Mouse (Mus musculus) retina, embryonic 14.5 days (tissue): Measurements from ENCODE around the gene Id3.
"Not testable (repeated sequence)": the region's sequence is repeated elsewhere in the genome, so short reads cannot be mapped to it uniquely, and the experiment has no call there.

Experiments used
- DNase-seq: peaks from one replicate; pipeline ENCODE4 v3.0.0-alpha.2; 2015; ENCODE audit warnings: low spot score

Id3 gene

DNA sequence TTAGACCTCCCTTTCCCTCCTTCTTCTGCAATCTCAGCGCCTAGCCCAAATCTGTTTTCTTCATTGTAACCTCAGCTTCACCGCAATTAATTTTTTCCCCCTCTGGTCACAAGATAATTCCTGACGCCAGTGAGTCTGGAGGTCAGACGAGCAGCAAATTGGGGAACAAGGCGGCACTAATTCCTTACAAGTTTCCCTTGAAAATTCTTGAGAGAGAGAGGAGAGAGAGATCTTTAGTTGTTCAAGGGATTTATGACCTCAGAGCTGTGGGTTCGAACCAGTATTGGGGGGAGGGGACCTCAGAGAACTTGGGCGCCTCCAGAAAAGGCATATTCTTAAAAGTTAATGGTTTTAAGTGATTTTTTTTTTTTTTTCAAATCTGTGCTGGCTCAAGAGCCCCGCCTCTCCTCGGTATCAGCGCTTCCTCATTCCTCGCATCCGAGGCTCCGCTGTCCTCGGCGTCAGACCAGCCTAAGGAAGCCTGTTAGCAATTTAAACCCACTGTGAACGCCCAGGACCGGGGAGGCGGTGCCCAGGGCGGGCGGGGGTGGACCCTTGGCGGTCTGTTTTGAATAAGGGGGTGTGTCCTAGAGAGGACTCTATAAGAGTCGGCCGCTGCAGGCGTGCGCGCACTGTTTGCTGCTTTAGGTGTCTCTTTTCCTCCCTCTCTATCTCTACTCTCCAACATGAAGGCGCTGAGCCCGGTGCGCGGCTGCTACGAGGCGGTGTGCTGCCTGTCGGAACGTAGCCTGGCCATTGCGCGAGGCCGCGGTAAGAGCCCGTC is at the start of gene Id3:
Gene Id3 (plus strand): TSS at position 305 of the 784 bp plus-strand sequence.
- peak; percentile 96 for DNase-seq

DNA sequence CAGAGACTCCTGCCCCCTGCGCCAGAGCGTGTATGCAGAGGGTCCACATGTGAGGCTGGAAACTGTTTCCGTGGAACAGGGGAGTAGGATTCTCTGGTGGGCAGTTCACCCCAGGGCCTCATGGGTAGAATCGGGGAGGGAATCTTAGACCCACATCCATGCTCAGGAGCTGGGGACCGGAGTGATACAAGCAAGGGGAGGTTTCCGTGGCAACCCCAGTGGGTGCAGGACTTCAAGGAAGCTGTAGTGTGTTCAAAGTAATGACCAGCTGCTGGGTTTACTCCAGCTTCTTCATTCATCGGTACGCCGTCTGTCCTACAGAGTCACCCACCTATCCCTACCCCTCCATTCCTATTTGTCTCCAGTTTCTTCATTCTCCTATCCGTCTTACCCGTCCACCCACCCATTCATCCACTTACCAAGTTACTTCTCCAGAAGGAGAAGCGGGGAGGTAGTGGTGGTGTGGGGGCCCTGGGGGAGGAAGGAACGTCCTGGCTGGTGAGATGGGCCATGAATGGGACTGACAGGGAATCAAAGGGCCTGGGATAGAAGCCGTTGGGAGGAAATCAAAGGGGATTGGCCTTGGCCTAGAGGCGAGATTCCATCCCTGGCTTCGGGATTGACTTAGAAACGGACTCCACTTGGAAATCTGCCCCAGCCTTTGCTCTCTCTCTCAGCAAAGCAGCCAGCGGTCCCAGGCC is 48.6 kb upstream of the Id3 start:
- no peak for DNase-seq

DNA sequence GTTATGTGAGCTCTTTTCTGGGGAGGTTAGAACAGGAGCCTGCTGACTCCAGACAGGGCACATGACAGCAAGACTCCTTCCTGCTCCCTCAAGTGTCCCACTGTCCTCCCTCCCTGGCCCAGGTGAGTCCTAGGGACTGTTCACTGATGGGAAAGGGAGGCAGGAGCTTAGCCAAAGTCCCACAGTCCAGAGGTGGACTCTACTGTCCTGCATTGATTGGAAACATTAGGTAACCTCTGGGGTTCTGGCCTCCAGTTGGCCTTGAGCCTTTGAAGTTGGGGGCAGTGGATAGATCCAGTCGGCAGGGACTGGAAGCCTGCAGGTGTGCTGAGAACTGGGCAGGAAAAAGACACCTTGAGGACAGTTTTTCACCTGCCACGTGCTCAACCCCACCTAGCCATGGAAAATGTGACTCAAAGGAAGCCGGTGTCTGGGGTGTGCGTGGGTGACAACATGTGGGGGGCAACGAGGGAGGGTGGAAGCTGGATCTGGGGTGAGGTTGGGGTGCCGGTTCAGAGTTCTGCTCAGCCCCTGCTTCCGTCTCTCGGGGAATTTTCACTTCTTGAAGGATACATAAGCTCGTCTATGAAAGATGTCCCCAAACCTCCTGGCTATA is 47.7 kb upstream of the Id3 start:
- DNase-seq = no peak

DNA sequence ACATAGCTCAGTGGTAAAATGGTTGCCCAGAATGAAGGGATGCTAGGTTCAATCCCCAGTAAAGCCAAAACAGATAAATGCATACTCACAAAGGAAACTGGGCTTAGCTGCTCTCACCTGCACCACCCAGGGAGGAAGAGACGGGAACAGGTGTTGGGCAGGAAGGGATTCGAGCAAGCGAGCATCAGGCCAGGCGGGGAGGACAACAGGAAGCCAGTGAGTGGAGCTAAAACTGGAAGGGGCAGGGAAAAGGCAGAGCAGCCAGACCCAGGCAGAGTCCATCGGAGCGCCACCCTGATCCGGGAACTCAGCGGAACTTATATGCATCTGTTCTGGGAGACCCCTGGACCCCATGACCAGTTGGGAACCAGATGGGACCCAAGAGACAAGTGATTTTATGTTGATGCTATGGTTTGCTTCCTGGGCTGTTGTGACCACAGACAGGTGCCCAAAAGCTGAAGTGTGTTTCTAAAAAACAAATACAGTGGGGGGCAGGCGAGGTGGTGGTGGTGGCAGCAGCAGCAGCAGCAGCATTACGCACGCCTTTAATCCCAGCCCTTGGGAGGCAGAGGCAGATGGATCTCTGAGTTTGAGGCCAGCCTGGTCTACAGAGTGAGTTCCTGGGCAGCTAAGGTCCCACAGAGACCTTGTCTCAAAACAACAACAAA is 46.7 kb upstream of the Id3 start:
- DNase-seq = no peak

DNA sequence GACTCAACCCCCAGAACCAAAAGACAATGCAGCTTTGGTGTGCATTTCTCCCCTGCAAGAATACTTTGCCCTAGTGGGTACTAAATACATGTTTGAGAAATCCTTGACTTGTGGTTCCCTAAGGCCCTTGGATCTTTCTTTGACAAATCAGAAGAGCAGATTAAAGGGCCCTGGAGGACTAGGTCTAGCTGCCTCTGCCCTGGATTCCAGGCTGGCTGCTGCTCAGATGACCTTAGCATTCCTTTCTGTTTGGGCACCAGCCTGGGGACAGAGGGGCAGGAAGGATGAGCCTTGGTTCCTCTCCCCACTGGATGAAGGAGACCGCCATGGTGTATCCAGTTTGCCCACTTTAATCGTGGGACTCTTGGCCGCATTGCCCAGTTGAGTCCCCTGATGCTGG is 44.9 kb upstream of the Id3 start:
- no peak for DNase-seq

DNA sequence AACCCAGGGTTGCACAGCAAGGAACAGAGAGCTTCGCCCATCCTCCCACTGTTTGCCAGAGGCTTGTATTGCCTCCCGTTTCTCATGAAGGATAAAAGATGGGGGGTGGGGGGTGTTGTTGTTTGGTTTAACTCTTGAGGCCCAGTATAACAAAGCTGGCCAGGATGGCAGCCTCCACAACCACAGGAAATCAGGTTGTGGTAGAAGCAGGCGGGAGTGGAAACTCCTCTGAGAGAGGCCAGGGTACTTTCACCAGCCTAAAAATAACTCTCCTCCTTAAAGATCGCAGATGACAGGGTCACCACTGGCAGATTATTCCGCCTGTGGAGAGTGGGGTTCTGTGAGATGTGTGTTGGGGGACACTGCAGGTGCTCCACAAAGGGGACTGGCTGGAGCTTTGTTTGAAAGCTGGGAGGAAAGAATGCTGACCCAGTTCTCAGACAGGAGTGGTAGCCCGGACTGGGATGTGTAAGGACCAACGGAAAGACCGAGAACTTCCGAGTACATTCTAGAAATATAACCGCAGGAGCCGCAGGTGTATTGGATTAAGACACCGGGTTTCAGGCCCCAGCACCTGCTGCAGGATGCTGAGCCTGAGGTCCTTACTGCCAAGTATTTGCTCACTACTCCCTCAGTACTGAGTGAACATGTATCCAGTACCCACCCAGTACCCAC is 42.8 kb upstream of the Id3 start:
- no peak for DNase-seq

DNA sequence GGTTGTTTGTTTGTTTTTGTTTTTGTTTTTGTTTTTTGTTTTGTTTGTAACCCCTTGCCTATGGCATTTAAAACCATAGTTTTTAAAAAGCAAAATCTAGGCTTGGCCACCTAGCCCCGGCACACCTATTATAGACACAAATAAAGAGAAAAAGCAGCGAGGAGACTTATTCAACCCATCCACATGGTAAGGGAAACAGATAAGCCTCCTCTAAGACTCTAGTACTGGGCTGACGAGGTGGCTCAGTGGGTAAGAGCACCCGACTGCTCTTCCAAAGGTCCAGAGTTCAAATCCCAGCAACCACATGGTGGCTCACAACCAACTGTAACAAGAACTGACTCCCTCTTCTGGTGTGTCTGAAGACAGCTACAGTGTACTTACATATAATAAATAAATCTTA is 41.5 kb upstream of the Id3 start:
- not testable (repeated sequence) for DNase-seq

DNA sequence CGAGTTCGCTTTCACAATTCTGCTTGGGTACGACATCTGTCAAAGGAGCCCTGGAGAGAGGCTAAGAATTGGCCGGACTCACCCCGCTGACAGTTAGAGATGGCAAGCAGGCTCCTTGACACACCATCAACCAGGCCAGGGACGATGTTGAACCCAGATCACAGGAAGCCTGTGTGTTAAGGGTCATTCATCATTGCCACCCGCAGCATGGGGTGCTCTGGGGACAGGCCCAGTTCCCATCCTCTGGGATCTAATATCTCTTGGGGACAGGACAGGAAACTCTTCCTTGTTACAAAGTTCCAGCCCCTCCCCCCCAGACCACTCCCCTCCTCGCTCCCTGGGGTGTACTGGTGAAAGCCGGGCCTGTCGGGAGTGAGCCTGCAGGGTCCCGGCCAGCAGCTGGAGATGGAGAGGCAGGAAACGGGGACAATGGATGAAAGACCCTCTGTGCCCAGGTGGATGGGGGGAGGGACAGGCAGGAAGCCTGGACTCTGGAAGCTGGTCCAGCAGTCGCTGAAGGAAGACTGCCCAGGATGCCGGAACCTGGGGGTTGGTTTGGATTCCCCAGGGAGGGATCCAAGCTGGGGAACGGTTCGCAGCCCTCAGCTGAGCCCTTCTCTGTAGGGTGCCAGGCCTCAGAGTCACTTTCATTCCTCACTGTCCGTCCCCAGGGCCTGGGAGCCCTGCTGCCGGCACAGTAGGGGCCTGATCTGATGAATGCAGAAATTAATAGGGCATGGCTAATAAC is 38.5 kb upstream of the Id3 start:
- DNase-seq = peak; percentile 65

DNA sequence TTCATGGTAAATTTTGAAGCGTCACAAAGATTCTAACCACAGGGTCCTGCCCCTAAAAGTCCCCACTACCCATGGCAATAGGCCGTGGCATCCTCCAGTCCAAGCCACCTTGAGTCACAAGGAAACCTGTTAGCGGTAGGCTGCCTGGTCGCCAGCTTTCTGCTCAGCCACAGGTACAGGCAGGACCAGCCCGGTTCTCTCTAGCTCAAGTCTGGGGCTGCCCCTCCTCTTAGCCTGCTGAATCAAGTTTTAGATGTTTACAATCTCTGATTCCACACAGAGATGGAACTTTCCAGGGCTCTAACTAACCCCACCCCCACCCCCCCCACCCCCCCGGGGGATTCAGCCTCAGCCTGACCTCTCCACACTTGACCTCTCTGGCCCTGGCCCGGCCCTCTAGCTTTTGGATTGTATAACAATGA is 36.4 kb upstream of the Id3 start:
- no peak for DNase-seq

DNA sequence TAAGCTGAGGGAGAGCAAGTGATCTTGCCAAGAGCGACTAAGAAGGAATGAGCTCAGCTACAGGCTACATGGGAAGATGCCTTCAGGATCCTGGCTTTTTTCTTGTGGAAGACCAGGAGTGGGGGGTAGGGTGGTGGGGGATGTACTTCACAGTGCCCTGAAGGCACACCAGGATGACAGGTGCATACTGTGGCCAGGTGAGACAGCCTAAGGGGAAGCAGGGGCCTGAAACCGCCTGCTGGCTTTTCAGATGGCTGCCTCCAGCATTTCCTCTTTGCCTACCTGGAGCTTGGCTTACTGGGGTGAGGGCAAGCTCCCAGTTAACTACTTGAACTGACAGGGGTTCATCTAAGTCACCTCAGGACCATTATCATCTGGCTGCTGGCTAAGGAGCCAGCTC is 34.1 kb upstream of the Id3 start:
- no peak for DNase-seq

DNA sequence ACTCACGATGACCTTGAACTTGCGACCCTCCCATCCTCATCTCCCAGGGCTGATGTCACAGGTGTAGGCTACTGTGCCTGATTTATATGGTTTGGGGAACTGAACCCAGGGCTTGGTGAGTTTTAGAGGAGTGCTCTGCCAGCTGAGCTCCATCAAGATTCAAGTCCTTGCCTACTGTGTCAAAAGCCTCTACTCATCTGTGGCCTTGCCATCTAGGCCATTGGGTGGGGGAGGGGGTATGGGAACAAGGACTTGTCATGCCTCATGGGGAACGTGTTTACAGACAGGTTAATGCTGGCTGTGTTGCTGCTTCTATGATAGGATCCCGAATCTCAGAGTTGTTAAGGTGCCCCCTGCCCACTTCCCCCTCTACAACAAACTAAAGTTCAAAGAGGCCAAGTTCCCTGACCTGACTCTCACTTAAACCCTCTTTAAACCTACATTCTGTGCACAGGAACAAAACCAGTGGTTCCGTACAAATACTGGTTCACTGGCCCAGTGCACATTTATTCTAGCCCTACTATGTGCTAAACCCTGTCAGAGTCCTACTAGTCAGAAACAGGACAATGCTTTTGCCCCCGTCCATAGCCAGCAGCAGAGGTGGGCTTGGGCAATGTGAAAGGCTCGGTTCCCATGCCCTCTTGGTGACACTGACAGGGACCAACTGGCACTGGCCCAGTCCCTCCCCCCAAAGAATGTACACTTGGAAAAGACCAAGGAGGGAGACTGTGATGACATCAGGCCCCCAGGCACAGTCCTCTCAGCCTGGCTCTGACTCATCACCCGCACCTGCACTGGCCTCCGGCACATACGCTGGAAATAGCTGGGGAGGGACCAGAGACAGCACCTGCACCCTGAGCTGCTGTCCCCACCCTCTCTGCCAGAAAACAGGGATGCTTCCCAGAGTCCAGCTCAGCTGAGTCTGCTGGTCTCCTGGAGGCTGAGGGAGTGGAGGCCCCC is 33.1 kb upstream of the Id3 start:
- no peak for DNase-seq

DNA sequence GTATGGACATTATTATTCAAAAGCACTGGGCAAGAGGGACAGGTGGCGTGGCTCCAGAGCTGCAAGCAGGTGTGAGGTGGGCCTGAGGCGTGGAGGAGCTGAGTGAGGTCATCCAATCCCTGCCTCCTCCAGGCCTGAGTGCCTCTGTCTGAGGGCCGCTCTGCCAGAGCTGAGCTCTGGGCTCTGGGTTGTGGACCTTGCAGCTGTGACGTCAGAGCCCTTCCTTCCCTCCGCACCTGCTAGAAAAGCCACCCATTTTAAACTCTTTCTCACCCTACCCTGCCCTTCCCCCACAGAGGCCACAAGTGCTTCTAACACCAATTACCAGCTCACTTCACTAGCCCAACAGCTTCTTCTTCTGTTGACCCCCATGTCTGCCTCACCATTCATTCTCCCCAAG is 31.0 kb upstream of the Id3 start:
- DNase-seq = no peak

DNA sequence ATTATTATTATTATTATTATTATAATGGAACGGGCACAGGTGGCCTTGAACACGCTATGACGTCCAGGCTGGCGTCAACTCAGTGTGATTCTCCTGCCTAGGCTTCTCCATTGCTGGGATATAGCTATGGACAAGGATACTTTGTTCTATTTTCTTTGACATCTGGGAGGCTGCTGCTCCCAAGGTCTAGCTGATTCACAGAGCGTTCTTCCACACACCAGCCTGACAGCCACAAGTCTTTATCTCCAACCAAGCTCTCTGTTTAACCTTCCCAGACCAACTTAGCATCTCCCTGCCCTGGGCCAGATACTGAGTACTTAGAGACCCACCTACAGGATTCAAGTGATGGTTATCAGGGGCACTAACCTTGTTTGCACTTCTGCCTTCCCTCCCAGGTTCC is 28.6 kb upstream of the Id3 start:
- DNase-seq = no peak

DNA sequence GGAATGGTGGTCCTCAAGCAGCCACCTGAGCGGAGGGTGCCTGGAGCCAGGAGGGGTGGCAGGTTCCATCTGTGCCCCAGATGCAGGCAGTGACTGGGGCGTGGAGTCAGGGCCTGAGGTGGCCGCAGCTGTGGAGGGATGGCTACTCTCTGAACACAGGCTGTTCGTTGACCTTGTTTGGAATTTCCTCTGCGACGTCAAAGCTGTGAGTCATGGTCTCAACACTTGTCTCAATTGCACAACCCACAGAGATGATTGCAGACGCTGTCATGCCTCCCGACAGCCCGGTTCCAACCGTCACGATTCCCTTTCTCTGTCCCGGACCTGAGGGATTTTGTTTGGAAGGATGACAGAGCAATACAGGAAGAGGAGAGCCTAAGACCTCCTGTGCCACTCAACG is 26.3 kb upstream of the Id3 start:
- no peak for DNase-seq

DNA sequence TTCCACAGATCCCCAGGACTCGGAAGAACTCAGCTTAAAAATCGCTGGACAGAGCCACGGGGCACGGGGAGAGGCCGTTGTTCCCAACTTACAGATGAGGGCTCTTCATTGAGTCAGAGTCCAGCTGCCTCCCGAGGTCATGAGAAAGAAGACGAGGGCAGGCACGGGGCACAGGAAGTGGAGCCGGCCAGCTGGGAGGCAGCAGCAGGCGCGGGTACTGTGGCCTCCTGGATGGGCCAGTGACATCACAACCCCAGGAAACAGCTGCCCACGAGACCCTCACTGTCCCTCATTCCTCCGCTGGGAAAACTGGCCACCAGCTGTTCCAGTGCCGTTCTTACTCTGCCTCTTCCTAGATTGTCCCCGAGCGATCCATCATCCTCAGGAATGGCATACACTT is 23.3 kb upstream of the Id3 start:
- DNase-seq = peak; percentile 32

DNA sequence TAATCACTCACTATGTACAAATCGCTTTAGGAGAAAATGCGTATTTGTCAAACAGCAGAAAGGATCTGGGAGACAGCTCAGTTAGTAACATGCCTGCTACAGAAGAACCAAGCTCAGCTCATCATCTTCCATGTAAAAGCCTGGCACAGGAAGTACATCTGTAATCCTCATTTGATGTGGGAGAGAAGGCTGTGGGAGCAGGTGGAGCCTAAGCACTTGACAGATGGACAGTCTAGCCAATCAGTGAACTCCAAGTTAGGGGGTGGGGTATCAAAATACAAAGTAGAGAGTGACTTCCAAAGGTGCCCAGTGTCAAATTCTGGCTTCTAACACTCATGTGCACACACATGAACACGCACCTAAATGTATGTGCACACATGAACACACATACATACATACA is 22.1 kb upstream of the Id3 start:
- DNase-seq = no peak

DNA sequence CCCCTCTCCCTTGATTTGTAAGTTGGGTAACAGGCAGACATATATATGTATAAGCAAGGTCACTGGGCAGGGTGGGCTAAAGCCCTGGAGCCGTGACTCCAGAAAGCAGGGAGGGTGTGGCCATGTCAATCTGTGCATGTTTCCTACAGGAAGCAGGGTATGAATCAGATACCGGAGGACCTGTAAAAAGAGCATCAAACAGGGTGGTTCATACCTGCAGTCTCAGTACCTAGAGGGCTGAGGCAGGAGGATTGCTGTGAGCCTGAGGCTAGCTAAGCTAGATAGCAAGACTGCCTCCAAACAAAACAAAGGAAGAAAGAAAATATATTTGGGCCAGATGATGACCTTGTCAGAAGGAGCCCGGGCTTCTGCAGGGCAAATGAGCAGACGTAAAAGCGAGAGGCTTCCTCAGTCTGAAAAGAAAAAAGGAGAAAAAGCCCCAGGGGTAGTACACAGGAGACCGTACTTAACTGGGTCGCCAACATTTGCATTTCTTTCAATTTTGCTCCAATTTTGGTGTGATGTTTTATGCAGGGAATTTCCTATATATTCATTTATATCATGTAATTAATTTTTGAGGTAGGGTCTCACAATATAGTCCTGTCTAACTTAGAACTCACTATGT is 21.3 kb upstream of the Id3 start:
- no peak for DNase-seq

DNA sequence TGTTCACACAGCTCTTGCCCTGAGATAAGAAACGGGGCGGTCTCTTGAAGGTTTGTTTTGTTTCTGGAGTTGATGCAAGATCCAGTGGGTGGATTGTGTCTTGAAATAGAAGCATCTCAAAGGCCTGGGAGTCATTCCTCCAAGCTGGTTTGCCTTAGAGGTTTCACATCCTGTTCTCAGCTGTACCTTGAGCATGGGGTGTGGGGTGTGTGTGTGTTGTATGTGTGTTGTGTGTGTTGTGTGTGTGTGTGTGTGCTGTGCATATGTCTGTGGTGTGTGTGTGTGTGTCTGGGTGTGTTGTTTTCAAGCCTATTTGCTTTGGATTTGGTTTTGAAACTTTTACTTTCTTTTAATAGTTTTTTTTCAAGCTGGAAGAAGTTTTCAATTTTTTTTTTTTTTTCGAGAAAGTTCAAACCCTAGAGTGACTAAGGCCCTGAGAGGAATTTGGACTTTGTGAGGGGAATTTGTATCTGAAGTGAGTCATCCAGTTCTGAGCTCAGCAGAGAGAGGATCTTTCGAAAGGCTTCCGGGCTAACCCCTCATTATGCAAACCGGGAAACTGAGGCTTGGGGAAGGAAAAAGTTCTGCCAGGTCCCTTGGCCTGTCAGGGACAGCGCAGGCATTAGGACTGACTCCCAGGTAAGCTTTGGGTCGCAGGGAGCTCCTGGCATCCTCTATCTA is 20.0 kb upstream of the Id3 start:
- no peak for DNase-seq

DNA sequence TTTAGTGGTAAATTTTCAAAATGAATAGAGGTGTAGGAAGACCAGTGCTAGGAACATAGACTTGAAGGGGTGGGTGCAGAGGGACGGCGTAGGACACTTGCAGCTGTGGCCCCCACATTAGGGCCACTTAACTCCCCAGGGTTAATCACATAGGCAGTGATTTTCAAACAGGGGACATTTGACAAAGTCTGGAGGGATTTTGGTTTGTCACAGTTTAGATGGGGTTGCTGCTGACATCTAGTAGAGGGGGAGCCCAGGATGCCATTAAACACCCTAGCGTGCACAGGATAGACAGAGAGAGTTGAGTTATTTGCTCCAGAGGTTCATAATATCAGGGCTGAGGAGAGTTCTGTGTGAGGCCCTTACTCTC is 19.5 kb upstream of the Id3 start:
- DNase-seq = no peak
